Mouse (Mus musculus) cerebellum, postnatal 4 days (tissue): ENCODE measurements around the gene Ttc9b.
"Not testable (repeated sequence)": the region's sequence is repeated elsewhere in the genome, so short reads cannot be mapped to it uniquely, and the experiment has no call there.

Source experiments
- DNase-seq, 2 experiments: peaks; one replicate each; pipeline ENCODE4 v3.0.0; 2022; ENCODE audit warnings: low spot score in 2 of 2, mixed read lengths in 1 of 2

The Ttc9b gene

DNA sequence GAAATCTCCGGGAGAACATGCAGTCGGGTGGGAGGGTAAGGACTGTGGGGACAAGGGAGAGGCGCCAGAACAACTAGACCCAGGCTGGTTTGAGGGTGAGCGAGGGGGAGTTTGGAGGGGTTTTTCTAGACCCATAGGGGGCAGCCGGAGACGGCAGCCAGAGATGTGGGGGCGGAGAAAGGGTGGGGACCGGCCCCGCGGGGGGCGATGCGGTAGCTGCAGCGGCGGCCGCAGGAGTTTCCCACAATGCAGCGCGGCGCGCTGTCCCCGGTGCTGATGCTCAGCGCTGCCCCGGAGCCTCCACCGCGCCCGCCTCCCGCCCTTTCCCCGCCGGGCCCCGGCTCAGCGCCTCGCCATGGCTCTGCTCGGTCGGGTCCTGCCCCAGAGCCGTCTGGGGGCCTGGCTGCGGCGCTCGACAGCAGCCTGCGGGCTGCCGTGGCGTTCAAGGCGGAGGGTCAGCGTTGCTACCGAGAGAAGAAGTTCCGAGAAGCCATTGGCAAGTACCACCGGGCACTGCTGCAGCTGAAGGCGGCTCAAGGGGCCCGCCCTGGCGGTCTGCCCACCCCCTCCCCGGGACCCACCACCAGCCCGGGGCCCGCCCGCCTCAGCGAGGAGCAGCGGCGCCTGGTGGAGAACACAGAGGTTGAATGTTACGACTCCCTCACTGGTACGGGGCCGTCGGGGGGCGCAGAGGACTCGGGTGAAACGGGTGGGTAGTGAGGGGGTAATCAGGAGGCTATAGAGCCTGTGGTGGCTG, at the start of gene Ttc9b:
Gene Ttc9b (plus strand): TSS at position 235 of the 757 bp plus-strand sequence.
- peak; percentile 62 to 81 for DNase-seq

DNA sequence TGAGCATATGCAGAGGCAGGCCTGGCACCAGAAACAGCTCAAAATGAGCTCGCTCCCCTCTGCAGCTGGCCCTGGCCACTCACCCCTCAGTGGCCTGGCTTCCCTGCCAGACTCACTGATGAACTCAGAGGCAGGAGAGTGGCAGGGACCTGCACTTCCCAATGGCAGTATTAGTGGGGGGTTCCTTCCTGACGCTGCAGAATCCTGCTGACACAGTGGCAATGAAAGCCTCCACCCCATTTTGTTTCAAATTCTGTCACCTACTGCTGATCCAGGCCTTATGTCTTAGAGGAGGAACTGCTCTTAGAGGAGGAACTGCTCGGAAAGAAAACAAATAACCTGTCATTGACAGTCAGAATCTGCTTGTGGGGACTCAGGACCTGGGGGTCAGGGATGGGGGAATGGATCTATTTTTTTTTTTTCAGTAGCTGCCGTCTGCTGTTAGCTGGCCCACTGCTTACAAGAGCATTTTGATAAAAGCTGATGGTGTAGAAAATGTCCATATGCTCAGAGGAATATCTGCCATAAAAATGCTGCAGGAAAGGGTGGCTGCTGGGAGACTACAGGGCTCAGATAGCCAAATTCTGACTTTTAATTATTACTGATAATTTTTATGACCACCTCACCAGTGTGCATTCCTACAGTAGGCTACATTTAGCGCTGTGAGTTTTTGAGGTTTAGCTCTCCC, 48.9 kb upstream of the Ttc9b start:
- no peak for DNase-seq

DNA sequence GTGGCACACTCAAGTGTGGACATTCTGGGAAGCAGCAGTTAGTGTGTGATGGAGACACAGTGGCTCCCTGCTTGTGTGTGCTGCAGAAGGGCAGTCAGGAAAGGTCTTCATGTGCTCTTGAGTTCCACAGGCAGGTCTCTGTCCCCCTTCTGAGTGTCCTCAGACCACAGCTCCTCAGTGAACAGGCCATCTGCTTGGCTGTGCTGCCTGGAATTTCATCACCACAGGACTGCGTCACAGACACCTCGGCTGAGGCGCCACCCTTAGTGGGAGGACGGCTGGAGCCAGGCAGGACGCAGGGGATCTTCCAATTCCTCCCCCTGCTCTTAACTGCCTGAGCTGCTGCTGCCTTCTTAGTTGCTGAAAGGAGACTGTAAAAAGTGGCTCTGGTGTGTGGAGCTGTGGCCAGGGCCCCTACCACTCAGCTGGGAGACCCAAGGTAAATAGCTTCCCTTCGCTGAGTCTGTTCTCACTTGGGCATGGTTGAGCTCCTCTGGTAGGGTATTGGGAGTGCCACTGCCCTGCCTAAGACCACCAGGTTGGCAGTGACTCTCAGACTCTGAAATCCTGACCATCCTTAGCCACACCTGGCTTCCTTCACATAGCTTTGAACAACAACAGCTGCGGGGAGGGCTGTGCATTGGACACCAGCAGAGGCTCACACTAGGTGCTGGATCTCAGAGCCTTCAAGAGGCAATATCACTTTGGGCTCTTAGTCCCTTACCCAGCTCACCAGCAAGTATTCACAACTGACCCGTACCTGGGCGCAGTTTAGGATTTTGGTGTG, 48.0 kb upstream of the Ttc9b start:
- no peak for DNase-seq

DNA sequence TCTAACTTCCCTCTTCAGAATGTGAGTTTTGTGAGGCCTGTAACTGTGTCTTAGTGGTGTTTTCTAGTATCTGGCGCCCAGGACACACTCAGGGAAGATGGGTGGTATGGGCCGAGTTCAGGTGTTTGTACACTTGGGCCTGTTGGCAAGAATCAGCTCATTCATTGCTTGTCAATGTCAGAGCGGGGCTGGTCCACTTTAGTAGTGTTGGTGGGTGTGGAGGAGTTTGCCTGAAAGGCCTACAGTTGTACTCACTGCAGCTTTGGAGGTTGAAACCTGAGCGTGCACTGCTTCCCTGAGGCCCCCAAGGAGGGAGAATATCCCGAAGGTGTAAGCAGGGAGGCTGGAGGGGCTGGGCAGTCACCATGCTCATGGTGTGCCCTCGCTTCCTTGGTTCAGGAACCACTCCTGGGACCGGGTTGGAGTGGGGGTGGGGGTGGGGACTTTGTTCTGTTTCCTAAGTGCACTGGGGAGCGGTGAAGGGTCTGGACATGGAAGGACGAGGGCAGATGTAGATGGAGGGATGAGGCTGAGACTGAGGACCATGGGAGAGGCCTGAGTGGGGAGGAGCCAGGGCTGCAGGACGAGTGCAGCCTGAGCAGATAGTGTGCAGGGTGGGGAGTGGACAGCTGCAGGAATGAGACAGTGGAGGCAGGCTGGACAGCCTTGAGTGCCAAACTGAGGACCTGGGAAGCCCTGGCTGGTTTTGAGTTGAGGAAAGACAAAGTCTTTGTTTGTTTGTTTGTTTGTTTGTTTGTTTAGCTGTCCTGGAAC, 47.0 kb upstream of the Ttc9b start:
- no peak for DNase-seq

DNA sequence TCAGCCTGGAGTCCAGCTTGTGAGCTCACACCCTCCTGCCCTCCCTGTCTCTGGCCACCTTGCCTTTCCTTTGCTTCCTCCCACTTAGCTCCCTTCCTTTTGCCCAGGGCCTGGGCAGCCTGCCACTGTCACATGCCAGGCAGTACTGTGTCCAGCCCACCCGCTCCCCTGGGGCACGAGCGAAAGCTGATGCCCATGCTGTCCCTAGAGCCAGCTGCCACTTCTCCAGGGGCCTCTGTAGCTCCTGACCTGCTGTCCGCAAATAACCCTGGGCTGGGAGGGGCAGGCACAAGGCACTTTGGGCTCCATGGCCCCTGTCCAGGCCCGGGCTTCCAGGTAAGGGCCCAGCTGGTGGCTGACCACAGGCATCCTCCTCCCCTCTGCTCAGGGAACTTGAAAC, 46.1 kb upstream of the Ttc9b start:
- peak; percentile 41 to 85 for DNase-seq

DNA sequence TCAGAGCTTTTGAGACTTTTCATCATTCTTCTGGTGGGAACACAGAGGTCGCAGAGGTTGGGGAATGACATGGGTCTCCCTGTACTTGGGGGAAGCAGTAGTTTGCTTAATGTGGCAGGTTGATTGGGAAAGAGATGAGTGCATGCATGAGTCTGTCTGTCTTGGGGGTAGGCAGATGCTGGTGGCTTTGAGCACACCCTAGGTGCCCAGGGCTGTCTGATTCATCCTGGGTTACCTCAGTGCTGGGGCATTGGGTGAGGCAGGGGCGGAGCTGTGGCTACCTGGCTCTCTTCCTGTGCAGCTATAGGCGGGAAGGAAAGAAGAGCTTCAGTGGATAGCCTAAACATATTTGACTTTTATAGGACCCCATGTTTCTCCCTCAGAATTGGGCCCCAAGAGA, 45.6 kb upstream of the Ttc9b start:
- no peak for DNase-seq

DNA sequence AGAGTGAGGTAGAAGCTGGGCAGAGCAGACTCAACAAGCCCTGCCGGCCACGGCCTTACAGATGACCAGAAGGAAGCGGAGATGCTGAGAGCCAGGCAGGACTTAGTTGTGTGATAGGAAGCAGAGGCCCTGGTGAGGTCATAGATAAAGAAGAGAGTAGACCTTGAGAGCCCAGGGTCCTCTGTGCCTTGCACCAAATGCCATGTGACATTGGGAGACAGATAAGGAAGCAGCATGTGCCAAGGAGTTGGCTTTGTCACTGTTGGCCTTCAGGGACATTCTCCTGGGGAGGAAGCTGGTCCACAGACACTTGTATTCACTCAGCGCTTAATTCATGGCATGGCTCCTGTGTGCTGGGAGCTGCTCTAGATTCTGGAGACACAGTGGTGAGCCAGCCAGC, 44.4 kb upstream of the Ttc9b start:
- no peak for DNase-seq

DNA sequence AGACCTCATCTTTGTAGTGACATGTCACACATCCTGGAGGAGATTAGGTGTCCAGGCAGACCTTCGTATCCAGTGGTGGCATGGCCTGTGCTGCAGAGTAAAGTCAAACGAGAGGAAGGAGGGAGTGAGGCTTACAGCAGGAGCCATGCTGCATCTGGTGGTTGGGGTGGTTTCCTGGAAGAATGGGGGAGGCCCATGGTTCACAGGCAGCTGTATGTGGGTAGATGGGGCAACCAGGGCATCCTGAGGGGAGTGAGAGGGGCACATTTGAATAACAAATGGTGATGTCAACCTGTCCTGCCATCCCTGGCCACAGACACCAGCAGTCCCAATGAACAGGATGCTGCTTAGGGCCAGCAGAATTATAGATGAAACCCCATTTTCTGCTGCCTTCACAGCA, 44.0 kb upstream of the Ttc9b start:
- DNase-seq = no peak

DNA sequence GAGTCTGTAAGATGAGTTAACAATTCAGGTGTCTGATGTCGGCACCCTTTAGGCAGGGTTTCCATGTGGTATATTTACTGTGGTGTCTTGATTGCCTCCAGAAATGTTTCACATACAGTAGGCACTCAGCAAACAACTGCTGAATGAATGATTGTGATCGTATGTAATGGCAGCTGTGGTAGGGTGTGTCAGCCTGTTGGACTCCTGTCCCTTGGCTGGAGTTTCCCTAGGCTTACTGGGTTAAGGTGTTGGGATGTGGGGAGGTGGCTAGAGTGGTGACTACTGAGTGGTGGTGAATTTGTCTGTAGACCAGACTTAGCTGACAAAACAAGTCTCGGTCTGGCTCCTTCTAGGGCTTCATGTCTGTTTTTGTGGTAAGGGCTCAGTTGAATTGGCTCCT, 43.3 kb upstream of the Ttc9b start:
- no peak for DNase-seq

DNA sequence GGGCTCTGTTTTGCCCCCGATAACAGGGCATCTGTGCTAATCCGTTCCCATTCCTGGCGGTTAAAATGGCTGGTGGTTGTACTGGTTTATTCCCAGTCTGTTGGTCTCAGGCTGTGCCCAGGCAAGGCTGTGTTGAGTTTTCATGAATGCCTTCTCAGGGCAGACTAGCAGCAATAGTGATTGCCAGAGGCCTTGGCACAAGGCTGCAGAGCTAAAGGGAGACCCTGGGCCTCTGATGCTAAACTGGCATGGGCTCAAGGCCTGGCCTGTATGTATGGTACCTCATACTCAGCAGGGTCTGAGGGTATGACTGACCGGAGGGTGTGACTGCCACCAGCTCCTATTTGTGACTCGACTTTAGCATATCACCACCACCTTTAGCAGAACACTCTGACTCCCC, 42.8 kb upstream of the Ttc9b start:
- DNase-seq = no peak

DNA sequence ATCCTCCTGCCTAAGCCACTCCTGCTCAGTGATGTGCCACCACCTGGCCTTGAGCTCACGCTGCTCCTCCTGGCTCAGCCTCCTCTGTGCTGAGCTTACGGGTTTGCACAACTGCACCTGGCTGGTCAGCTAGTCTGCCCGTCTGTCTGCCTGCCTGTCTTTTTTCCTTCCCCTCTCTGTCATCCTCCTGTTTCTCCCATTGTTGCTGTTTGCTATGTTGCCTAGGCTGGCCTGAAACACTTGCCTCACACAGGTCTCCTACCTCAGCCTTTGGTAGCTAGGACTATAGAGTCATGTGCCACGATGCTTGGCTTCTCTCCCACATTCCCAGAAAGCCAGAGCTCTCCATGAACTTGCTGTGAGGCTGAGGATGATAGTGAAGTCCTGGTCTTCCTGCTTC, 40.8 kb upstream of the Ttc9b start:
- no peak for DNase-seq

DNA sequence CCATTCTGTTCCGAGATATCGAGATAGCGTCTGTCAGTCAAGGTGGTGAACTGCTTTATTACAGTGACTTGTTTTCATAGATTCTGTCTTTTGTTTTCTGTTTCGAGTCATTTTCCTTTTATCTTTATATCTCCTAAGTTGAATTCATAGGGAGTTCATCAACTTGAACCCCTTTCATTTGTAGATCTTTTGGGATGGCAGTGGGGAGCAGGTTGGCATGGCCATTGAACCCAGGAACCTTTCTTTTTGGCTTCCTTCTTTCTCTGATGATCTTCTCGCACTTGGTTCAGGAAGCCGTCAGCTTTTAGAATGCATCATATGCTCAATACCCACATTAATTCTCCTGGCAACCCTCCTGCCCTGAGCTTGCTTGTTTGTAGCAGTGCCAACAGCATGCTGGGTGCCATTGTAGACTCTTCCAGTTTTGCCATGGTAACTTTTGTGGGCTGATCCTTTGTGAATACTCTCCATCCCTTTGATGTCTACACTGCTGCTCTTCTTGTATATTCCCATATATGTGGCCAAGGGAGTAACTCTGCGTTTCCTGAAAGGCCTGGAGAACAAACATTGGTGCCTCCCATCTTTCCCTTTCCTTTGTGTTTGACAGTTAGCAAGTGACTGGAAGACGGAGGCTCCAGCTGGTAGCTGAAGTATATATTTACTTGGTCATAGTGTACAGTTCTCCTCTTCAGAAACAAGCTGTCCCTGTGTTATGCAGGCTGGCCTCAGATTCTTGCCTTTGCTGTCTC, 39.8 kb upstream of the Ttc9b start:
- DNase-seq = peak in 1 of 2 experiments; percentile 73

DNA sequence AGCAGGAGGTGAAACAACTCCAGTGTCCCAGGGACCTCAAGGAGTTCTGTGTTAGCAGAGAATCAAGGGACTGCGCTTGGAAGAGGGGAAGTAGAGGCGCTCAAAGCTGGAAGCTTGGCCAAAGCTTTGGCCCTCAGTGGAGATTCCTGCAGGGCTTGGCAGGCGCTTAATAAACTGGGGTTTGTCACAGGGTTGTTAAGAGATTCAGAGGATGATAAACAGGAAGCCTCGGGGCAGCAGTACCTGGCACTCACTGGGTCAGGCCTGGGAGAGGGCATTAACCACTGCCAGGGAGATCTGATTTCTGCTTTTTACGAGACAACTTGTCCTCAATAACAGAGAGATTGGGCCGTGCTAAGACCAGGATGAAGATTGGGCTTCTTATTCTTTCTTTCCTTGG, 32.7 kb upstream of the Ttc9b start:
- no peak for DNase-seq

DNA sequence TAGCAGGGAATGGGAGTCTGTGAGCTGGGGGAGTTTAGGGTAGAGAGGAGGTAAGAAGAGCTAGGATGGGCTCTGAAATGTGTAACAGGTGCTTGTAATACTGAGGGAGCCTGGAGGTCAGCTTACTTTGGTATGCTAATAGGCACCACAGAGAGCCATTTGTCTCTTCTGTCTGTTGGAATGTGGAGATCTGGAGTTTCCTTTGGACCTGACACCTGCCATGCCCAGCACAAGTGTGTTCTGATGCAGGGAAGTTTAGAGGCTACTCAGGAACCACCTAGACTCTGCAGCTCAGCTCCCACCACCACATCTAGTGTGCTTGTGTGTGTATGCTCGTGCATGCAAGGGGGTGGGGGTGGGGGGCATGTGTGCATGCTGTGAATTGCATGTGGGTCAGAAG, 31.5 kb upstream of the Ttc9b start:
- DNase-seq = no peak

DNA sequence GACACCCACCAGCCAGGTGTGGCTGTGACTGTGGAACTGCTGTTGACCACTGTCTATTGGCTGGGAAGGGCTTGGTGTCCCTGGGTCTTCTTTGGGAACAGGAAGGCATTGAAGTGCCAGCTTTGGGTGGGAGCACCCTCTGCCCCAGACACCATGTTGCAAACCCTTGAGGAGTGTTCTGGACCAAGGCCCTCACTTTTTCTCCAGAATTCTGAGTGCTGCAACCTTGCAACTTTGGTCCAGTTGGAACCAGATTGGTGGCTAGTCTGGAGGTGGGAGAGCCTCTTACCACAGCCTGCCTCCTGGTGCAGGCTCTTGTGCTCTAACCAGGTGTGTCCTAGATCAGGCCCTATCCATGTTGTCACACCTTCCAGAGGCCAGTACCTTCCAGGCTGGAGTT, 28.7 kb upstream of the Ttc9b start:
- no peak for DNase-seq

DNA sequence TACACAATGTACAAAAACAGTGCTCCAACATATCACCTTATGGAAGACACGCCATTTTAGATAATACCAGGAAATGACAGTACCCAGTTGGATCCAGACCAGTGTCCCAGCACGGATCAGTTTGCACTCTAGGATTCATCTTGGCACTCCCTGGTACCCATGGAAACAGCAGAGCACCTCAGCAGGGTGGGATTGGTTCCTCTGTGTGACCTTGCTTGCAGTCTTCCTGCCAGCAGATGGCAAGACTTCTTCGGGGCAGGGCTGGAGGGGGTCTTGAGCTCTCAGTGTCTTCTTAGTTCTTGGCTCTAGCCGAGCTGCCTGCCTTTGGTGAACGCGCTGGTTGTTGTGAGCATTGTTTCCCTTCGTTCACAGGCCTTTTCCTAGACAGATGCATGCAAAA, 26.0 kb upstream of the Ttc9b start:
- DNase-seq = no peak

DNA sequence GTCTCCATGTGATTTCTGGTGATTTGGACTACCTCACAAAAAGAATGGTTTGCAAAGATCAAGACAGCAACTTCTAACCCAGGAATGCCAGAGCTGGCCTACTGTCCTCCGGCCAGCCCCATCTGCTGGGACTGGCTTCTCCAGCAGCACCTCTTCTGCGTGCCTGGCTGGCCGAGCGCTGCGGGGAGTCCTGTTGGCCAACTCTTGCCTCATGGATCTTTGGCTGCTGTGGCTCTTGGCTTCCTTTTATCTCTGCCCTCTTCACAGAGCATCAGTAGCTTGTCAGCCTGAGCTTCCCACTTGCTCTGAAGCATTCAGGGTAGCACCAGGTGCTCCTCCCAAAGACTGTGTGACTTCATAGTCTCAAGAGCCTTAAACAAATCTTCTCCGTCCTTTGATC, 25.5 kb upstream of the Ttc9b start:
- DNase-seq = no peak

DNA sequence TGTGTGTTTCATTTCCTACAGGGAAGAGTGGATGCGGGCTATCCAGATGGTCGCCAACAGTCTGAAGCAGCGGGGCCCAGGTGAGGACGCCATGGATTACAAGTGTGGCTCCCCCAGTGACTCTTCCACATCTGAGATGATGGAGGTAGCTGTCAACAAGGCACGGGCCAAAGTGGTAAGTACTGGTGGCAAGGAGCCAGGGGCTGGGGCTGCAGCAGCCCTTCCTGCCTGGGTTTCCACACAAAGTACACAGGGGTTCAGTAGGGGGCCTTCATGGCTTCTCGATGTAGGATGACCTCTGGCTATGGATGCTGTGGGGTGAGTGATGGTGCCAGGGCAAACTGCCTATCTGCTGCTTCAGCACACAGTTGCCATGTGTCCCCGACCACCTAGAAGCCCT, 24.9 kb upstream of the Ttc9b start:
- DNase-seq = not testable (repeated sequence)

DNA sequence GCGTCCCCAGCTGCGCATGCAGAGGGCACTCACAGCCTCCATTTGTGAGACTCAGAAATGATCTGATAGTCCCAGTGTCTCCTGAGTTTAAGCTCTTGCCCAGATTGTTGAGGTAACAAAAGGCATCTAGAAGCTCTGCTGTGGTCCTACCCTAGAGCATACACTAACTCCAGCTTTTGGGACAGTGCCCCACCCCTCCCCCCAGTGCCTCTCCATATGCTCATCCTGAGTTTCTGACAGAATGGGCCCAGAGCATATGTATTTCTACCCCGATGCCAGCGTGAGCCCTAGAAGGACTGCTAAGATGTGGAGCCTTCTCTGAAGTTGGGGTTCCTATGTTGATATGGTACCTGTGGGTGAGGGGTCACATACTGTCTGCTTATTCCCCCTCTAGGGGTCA, 22.3 kb upstream of the Ttc9b start:
- DNase-seq = no peak

DNA sequence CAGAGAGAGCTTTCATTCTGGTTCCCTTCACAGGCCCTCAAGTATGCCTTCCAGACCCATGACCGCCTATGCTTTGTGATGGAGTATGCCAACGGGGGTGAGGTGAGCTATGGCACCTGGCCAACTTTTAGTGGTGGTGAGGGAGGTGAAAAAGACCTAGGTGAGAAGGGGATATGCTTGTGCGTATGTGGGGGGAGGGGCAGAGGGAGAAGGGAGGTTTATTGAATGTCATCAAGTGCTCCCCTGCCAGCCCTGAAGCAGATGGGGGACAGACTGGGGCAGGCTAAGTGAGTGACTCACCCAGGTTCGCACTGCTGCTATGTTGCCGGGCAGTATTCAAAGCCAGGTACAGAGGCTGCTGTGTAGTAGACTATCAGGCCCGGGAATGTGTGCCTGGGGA, 20.5 kb upstream of the Ttc9b start:
- DNase-seq = no peak

DNA sequence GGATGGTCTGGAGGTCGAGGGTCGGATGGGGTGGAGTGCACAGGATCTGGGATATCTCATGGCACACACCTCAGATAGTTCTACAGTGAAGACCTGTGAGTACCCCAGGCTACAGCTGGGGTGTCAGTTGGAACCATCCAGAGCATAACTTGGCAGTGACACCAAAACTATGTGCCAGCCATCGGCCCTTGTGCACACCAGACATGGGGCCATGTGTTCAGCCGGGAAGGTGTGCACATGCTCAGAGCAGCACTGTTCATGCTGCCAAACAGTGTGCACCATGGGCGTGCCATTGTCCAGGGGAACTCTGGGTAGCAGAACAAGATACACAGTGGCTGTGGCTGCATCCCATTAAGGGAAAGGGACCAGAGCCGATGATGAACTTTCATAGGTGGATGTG, 19.0 kb upstream of the Ttc9b start:
- no peak for DNase-seq
